Mouse (Mus musculus): Measurements from ENCODE around the gene Kdm7a. TPM values are rescaled to one million over a fixed set of nuclear protein-coding genes. Genes with fewer than 3 reads are reported as not detected.

Kdm7a gene
- polyA plus RNA-seq (2015; fragmentation: Nextera tagmentation; extraction: Ambion mirVana), result 7.2 and 7.8 TPM in 2 replicates

DNA sequence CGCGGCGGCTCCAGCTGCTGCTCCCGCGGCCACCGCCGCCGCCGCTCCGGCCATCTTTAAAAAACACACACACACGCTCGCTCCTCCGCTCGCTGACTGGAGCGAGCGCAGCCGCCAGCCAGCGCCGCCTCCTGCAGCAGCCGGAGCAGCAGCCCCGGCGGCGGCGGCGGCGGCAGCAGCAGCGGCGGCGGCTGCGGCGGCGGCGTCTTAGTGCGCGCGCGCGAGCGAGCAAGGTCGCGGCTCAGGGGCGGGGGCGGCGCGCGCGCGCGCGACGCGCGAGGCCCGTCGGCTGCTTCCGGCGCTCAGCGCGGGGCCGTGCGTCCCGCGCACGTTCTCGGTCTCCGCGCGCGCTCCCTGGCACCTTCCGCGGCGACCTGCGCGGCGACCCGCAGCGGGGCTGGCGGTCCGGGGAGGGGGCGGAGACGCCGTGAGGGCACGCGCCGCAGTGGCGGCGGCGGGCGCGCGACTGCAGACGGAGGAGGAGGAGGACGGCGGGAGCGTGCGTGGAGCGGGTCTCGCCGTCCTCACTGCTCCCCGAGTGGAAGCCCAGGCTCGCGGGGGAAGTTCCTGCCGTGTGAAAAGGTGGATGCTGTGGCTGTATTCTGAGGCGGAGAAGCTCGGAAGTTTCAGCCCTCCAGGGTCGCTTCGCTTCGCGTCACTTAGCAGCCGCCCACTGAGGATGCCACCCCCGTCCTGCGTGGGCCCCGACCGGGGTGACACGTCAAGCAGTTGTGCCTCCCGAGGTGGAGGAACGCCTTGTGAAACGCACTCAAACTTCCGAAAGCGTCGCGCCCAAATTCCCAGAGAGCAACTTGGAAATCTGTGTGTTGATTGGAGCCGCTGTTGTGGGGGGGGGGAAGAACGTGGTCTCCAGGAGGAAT lies at the start of gene Kdm7a:
Kdm7a (minus strand) TSS at position 209 of the 881 bp plus-strand sequence.
- H3K27ac ChIP-seq, result peak within 1 kb of the TSS; percentile 98
- H3K4me1 ChIP-seq, result peaks cover 16% of the 10 kb centered on the region
- H3K36me3 ChIP-seq, result no peaks in the 10 kb centered on the region
- WGBS, result under 1% methylated on average over 83 of the region's 124 CpGs
- no peaks in the 10 kb centered on the region for H3K9me3 ChIP-seq
- no peaks in the 10 kb centered on the region for H3K27me3 ChIP-seq
- ATAC-seq (ENCODE audit: low FRiP score, low read depth), result peak; percentile 84
- H3K4me2 ChIP-seq (replicated peaks), result peak within 1 kb of the TSS; percentile 71
- H3K4me3 ChIP-seq, result peak within 1 kb of the TSS; percentile 99
- H3K9ac ChIP-seq, result peak within 1 kb of the TSS; percentile 98

DNA sequence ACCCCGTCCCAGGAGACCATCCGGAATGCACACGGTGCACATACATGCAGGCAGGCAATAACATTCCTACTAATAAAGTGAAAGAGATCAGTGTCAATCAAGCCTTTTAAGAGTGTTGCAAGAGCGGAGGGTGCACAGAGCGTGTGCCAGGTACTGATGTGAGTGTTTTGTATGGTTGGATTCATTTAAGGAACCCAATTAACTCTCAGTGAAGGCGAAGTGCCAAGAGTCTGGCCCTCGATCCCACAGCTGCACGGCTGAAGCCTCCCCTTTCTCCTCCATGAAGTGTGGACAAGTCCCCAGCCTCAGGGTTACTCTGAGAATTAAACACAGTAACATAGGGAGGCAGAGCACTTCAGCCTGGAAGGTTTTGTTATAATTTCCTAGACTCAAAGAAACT lies 48.7 kb upstream of the Kdm7a start:
- Histone ChIP-seq H3K4me3 (no peak overlapping the region), H3K36me3 (no peaks in the 10 kb centered on the region), H3K4me2 (replicated peaks) (no peak overlapping the region), H3K9ac (no peak overlapping the region), H3K9me3 (no peaks in the 10 kb centered on the region), H3K27ac (no peak overlapping the region), H3K27me3 (no peaks in the 10 kb centered on the region), H3K4me1 (peaks cover 42% of the 10 kb centered on the region)
- WGBS, result 39% methylated on average over 8 of the region's 8 CpGs
- no peak for ATAC-seq (ENCODE audit: low FRiP score, low read depth)

DNA sequence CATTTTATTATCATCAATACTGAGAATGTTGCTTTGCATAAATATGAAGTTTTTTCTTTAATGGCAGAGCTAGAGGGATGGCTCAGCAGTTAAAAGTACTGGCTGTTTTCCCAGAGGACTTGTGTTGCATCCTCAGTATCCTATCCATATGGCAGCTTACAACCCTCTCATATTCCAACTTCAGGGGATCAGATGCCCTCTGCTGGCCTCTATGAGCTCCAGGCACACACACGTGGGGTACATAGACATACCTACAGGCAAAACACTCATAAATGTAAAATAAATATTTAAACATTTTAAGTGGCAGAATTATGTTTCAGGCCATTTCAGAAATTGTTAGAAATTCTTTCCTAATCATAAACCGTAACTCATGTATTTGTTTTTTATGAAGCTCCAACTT lies 43.5 kb upstream of the Kdm7a start:
- no peak overlapping the region for H3K9ac ChIP-seq
- no peak for ATAC-seq (ENCODE audit: low FRiP score, low read depth)
- no peaks in the 10 kb centered on the region for H3K9me3 ChIP-seq
- H3K36me3 ChIP-seq, result no peaks in the 10 kb centered on the region
- H3K27ac ChIP-seq, result no peak overlapping the region
- no peaks in the 10 kb centered on the region for H3K27me3 ChIP-seq
- 86% methylated on average over 2 of the region's 2 CpGs for WGBS
- no peak overlapping the region for H3K4me3 ChIP-seq
- H3K4me2 ChIP-seq (replicated peaks), result no peak overlapping the region
- peaks cover 11% of the 10 kb centered on the region for H3K4me1 ChIP-seq

DNA sequence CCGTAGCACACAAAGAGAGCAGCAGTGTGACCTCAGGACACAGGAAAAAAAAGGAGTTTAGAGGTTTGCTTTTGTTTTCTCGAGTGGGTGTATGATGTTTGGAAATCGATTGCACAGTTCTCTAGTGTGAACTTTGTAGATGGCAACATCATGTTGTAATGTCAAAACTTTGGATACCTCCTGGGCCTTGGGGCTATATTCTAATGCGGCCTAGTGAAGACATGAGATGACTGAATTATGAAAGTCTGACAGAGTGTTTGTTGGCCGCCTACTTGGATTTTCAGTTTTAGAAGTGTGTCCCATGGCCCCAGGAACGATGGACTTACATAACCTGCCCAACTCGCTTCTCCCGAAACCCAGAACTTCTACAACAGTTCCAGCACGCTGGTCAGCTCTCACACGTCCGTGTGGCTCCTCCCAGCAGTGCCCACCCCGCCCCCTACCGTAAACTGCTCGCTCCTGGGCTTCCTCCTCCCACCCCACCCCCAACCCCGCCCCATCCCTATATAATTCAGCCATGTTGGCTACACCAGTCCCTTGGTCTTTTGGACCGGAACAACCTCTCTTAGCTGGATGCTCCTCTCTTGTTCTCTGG lies 42.7 kb upstream of the Kdm7a start:
- Histone ChIP-seq H3K4me2 (replicated peaks) (no peak overlapping the region), H3K4me1 (peaks cover 9% of the 10 kb centered on the region), H3K9me3 (no peaks in the 10 kb centered on the region), H3K27me3 (no peaks in the 10 kb centered on the region), H3K27ac (no peak overlapping the region), H3K36me3 (no peaks in the 10 kb centered on the region), H3K4me3 (no peak overlapping the region), H3K9ac (no peak overlapping the region)
- WGBS, result 56% methylated on average over 15 of the region's 16 CpGs
- no peak for ATAC-seq (ENCODE audit: low FRiP score, low read depth)

DNA sequence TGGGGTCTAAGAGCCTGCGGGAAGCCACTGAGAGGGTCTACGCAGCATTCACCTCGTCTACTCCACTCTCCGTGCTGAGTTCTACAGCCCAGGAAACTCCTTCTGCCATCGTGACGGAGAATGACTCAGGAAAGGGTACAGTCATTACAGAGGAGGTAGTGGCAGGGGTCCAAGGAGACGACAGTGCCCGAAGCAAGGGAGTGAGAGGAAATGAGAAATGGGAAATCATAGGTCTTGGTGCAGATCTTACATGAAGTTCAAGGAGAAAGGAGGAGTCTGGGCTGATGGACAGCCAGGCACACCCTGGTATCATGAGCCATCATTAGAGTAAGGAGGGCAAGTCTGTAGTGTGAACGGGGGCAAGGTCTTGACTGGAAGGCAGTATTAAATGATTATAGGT lies 37.5 kb upstream of the Kdm7a start:
- WGBS, result 49% methylated on average over 9 of the region's 9 CpGs
- Histone ChIP-seq H3K27ac (peak overlapping the region; percentile 89), H3K36me3 (no peaks in the 10 kb centered on the region), H3K4me3 (no peak overlapping the region), H3K4me1 (peaks cover 35% of the 10 kb centered on the region), H3K9ac (no peak overlapping the region), H3K27me3 (no peaks in the 10 kb centered on the region), H3K9me3 (no peaks in the 10 kb centered on the region), H3K4me2 (replicated peaks) (peak overlapping the region; percentile 38)
- no peak for ATAC-seq (ENCODE audit: low FRiP score, low read depth)

DNA sequence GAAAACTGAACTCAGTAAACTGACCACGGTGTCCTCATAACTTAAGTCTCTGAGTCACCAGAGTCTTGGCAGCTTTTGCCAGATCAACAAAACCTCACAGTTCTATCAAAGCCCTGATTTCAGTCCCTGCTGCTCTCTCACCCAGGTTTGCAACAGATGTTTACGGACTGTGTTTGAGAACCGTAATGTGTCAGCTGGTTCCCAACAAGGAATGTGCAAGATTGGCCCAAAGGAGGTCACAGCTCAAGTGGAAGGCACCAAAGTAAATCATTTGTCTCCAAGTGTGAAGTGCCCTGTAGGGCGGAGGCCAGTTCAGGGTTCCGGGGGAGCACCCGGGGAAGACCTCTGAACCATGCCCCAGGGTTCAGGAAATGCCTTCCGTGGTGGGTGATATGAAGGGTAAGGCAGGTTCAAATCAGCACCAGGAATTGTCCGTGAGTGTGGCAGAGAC lies 36.9 kb upstream of the Kdm7a start:
- ATAC-seq (ENCODE audit: low FRiP score, low read depth), result peak; percentile 13; the same call in 1 of the 2 replicates

DNA sequence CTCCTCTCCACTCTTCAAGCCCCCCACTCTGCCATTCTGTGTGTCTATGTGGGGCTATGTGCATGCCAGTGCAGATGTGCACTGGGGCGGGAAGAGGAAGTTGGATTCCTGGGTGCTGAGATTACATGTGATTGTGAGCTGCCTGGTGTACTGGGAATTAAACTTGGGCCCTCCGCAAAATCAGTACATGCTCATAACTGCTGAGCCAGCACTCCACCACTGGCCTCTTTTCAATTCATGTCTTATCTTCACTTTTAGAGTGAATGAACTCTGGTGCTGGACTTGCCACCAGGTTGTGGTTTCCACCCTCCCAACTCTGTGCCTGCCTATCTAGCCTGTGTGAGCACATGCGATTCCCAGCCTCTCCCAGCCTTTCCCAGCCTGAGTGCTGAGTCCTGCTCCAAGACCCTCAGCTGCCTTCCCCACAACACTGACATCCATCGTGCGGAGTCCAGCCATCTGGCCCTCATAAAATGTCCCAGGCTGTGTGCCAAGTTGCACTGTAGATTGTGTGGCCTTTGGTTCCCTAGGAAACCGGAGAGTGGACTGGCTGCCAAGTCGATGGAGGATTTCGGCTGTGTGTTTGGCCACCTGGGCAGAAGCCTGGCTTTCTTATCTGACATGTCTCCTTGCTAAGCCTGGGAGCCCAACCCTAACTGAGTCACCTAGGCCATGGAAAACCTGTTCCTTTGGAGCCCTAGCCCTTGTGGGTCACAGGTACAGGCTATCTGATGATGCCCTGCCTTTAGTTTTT lies 36.3 kb upstream of the Kdm7a start:
- ATAC-seq (ENCODE audit: low FRiP score, low read depth), result peak; percentile 93
- H3K4me2 ChIP-seq (replicated peaks), result peak overlapping the region; percentile 38
- no peak overlapping the region for H3K9ac ChIP-seq
- H3K4me3 ChIP-seq, result no peak overlapping the region
- no peaks in the 10 kb centered on the region for H3K9me3 ChIP-seq
- H3K4me1 ChIP-seq, result peaks cover 35% of the 10 kb centered on the region
- no peaks in the 10 kb centered on the region for H3K36me3 ChIP-seq
- H3K27ac ChIP-seq, result peak overlapping the region; percentile 89
- H3K27me3 ChIP-seq, result no peaks in the 10 kb centered on the region
- WGBS, result 22% methylated on average over 8 of the region's 8 CpGs

More for the DNA sequence above, 36.9 kb upstream of the Kdm7a start:
- Histone ChIP-seq H3K4me1 (peaks cover 35% of the 10 kb centered on the region), H3K4me3 (no peak overlapping the region), H3K4me2 (replicated peaks) (peak overlapping the region; percentile 38), H3K36me3 (no peaks in the 10 kb centered on the region), H3K9ac (no peak overlapping the region), H3K9me3 (no peaks in the 10 kb centered on the region), H3K27ac (peak overlapping the region; percentile 89), H3K27me3 (no peaks in the 10 kb centered on the region)
- WGBS, result 31% methylated on average over 8 of the region's 8 CpGs

DNA sequence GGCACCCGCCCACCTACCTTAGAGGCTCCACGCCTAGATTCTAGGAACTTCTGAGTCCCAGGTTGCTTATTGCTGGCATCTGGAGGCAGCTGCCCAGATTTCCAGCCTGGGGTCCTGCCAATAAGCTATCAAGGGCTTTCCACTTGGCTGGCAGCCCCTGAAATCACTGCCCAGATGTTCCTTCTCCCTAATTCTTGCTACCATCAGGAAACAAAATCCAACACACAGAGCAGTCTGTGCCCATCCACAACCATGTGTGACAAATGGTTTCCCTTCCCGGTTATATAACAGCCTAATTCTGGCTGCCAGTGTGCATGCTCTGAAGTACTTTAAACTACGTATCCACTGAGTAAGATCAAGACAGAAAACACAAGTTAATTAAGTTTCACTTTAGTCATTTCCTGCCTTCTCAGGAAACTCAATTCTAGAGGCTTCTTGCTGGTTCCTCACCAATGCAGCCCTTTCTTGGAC lies 34.9 kb upstream of the Kdm7a start:
- Histone ChIP-seq H3K4me1 (peaks cover 40% of the 10 kb centered on the region), H3K4me2 (replicated peaks) (no peak overlapping the region), H3K4me3 (no peak overlapping the region), H3K27me3 (no peaks in the 10 kb centered on the region), H3K27ac (no peak overlapping the region), H3K36me3 (no peaks in the 10 kb centered on the region), H3K9me3 (no peaks in the 10 kb centered on the region), H3K9ac (no peak overlapping the region)
- 64% methylated on average over 4 of the region's 4 CpGs for WGBS
- no peak for ATAC-seq (ENCODE audit: low FRiP score, low read depth)

DNA sequence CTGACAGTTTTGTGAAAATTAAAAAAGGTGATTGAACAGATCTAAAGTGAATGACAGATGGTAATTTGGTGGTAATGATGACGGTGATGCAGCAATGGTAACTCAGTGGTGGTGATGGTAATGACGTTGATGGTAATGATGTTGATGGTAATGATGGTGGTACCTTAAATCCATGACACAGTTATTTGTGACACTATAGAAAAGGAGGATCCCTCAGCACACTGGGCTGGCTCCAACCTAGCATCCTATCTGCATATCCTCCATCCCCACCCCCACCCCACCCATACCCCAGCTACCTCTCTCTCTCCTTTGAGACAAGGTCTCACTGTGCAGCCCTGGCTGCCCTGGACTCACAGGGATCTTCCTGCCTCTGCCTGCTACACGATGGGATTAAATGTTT lies 34.4 kb upstream of the Kdm7a start:
- no peak overlapping the region for H3K9ac ChIP-seq
- no peaks in the 10 kb centered on the region for H3K36me3 ChIP-seq
- no peak overlapping the region for H3K4me2 ChIP-seq (replicated peaks)
- peaks cover 40% of the 10 kb centered on the region for H3K4me1 ChIP-seq
- no peak overlapping the region for H3K27ac ChIP-seq
- H3K4me3 ChIP-seq, result no peak overlapping the region
- H3K27me3 ChIP-seq, result no peaks in the 10 kb centered on the region
- no peak for ATAC-seq (ENCODE audit: low FRiP score, low read depth)
- WGBS, result 80% methylated on average over 3 of the region's 3 CpGs
- H3K9me3 ChIP-seq, result no peaks in the 10 kb centered on the region

DNA sequence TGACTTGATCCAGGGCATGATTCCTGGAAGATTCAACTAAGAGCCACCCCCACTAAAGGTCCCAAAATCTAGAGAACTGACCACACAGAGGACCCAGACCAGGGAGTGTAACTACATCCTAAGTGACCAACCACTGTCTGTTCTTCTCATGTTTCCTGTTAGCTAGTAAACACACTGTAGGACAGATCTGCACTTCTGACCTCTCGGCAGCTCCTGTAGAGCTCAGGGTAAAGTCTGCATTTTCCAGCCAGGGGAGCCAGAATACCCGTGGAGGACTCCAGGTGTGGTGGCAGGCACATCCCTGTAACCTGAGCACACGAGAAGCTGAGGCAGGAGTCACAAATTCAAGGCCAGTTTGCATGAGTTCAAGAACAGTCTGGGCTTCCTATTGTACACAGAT lies 31.3 kb upstream of the Kdm7a start:
- Histone ChIP-seq H3K36me3 (no peaks in the 10 kb centered on the region), H3K4me3 (no peak overlapping the region), H3K27ac (no peak overlapping the region), H3K27me3 (no peaks in the 10 kb centered on the region), H3K9ac (no peak overlapping the region), H3K9me3 (no peaks in the 10 kb centered on the region), H3K4me1 (peaks cover 22% of the 10 kb centered on the region), H3K4me2 (replicated peaks) (no peak overlapping the region)
- WGBS, result 28% methylated on average over 3 of the region's 3 CpGs
- no peak for ATAC-seq (ENCODE audit: low FRiP score, low read depth)

DNA sequence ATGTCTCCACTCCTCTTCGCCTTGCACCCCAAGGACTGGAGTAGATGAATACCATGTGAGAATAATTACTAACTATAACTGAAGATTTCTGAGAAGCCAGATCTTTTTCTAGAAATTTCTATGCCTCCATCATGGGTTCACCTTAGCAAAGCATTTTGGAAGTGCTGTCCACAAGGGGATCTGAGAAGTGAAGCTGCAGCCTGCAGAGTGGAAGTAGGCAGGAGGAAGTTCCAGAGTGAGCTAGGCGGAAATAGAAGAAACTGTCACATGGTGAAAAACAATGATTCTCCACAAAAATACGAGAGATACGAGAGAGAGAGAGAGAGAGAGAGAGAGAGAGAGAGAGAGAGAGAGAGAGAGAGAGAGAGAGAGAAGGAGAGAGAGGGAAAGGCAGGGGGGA lies 26.0 kb upstream of the Kdm7a start:
- 79% methylated on average over 4 of the region's 4 CpGs for WGBS

DNA sequence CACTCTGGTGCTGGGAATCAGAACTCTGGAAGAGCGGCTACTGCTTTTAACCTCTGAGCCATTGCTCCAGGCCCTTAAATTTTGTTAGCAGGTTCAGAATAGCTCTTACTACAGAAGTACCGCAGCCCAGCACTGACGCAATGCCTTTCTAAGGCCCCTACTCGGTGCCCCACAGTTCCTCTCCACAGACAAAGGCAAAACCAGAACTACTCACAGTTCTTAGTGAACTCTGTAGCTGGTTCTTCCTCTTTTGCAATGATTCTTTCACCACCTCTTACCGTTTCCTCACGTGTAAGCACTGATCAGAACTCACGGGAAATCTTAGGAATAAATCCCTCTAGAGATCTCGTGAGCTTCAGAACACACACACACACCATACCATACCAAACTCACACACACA lies 24.1 kb upstream of the Kdm7a start:
- H3K27ac ChIP-seq, result no peak overlapping the region
- no peaks in the 10 kb centered on the region for H3K36me3 ChIP-seq
- H3K27me3 ChIP-seq, result no peaks in the 10 kb centered on the region
- H3K4me3 ChIP-seq, result no peak overlapping the region
- no peaks in the 10 kb centered on the region for H3K9me3 ChIP-seq
- no peak overlapping the region for H3K9ac ChIP-seq
- no peak for ATAC-seq (ENCODE audit: low FRiP score, low read depth)
- peaks cover 8% of the 10 kb centered on the region; the same call in 1 of the 2 replicates for H3K4me1 ChIP-seq
- WGBS, result 82% methylated on average over 8 of the region's 8 CpGs
- no peak overlapping the region for H3K4me2 ChIP-seq (replicated peaks)

More for the DNA sequence above, 26.0 kb upstream of the Kdm7a start:
- no peaks in the 10 kb centered on the region for H3K9me3 ChIP-seq
- no peak for ATAC-seq (ENCODE audit: low FRiP score, low read depth)
- no peaks in the 10 kb centered on the region for H3K36me3 ChIP-seq
- no peak overlapping the region for H3K4me3 ChIP-seq
- no peak overlapping the region for H3K27ac ChIP-seq
- no peak overlapping the region for H3K9ac ChIP-seq
- H3K4me1 ChIP-seq, result peaks cover 7% of the 10 kb centered on the region
- H3K27me3 ChIP-seq, result no peaks in the 10 kb centered on the region
- no peak overlapping the region for H3K4me2 ChIP-seq (replicated peaks)

Measured in limb, embryonic 13.5 days (tissue).